Mouse (Mus musculus) MEL (cell line): ENCODE data around the gene Pomp. TPM values are rescaled to one million over a fixed set of nuclear protein-coding genes. Genes with fewer than 3 reads are reported as not detected.

ENCODE experiments used
- DNase-seq: peaks from one replicate; pipeline ENCODE4 v3.0.0; 2011; ENCODE audit warnings: low read depth, low spot score
- H3K27ac ChIP-seq: 2 replicates; pipeline ENCODE4 v1.5.1; 2012; ENCODE audit warnings: low read depth, mild to moderate bottlenecking, control low read depth, low read length, moderate library complexity; ENCODE audit not compliant: control insufficient read depth
- H3K27me3 ChIP-seq, 2 experiments: fragments of 150-350 bp in 1 of 2; sonication (generic) in 1 of 2; 2 replicates each; pipeline ENCODE4 v1.6.1; 2012; ENCODE audit warnings: low read length in 2 of 2, mild to moderate bottlenecking in 2 of 2, improper control_type of control experiment in 1 of 2, moderate library complexity in 1 of 2; ENCODE audit not compliant: insufficient read depth in 2 of 2, control insufficient read depth in 1 of 2
- H3K36me3 ChIP-seq, 2 experiments: 2 replicates each; pipeline ENCODE4 v1.6.1; 2012 to 2014; ENCODE audit warnings: low read length in 2 of 2, improper control_type of control experiment in 1 of 2, inconsistent platforms in 1 of 2, mild to moderate bottlenecking in 1 of 2; ENCODE audit not compliant: insufficient read depth in 2 of 2, control insufficient read depth in 1 of 2
- H3K4me1 ChIP-seq, 2 experiments: fragments of 150-350 bp in 1 of 2; sonication (generic) in 1 of 2; 2 replicates each; pipeline ENCODE4 v1.6.1; 2012; ENCODE audit warnings: low read length in 2 of 2, improper control_type of control experiment in 1 of 2, mild to moderate bottlenecking in 1 of 2; ENCODE audit not compliant: insufficient read depth in 2 of 2, control insufficient read depth in 1 of 2
- H3K4me3 ChIP-seq, 2 experiments: fragments of 150-350 bp in 1 of 2; sonication (generic) in 1 of 2; 2 replicates each; pipeline ENCODE4 v1.5.1; 2012; ENCODE audit warnings: low read depth in 2 of 2, low read length in 2 of 2, mild to moderate bottlenecking in 2 of 2, moderate library complexity in 2 of 2, control low read depth in 1 of 2, improper control_type of control experiment in 1 of 2; ENCODE audit not compliant: control insufficient read depth in 1 of 2, insufficient read depth in 1 of 2
- H3K79me2 ChIP-seq: 2 replicates; pipeline ENCODE4 v1.6.1; 2012; ENCODE audit warnings: mild to moderate bottlenecking, low read length, moderate library complexity; ENCODE audit not compliant: control insufficient read depth, poor library complexity, insufficient read depth
- H3K9ac ChIP-seq: 2 replicates; pipeline ENCODE4 v1.6.1; 2012; ENCODE audit warnings: low read depth, mild to moderate bottlenecking, control low read depth, low read length, moderate library complexity; ENCODE audit not compliant: control insufficient read depth, poor library complexity, severe bottlenecking
- H3K9me3 ChIP-seq: fragments of 150-350 bp; sonication (generic); replicated peaks from 2 replicates; pipeline ENCODE4 v1.6.1; 2012; ENCODE audit warnings: mild to moderate bottlenecking, low read length, improper control_type of control experiment, moderate library complexity; ENCODE audit not compliant: insufficient read depth
- BHLHE40 ChIP-seq: IDR thresholded peaks from 2 replicates; pipeline ENCODE4 v1.6.1; 2012; ENCODE audit warnings: low read depth, mild to moderate bottlenecking, inconsistent platforms, low read length, improper control_type of control experiment, borderline replicate concordance
- CHD1 ChIP-seq: IDR thresholded peaks from 2 replicates; pipeline ENCODE4 v1.6.1; 2012; ENCODE audit warnings: low read depth, mild to moderate bottlenecking, inconsistent platforms, low read length, improper control_type of control experiment
- E2F4 ChIP-seq: IDR thresholded peaks from 2 replicates; pipeline ENCODE4 v1.6.1; 2011; ENCODE audit warnings: low read depth, low read length, improper control_type of control experiment, borderline replicate concordance
- EP300 ChIP-seq, 2 experiments: IDR thresholded peaks; 2 replicates each; pipeline ENCODE4 v1.6.1; 2011; ENCODE audit warnings: improper control_type of control experiment in 2 of 2, low read length in 2 of 2, low read depth in 1 of 2, mild to moderate bottlenecking in 1 of 2
- GABPA ChIP-seq: IDR thresholded peaks from 2 replicates; pipeline ENCODE4 v1.6.1; 2012; ENCODE audit warnings: low read depth, mild to moderate bottlenecking, inconsistent platforms, low read length, improper control_type of control experiment, moderate library complexity
- HCFC1 ChIP-seq: IDR thresholded peaks from 2 replicates; pipeline ENCODE4 v1.6.1; 2012; ENCODE audit warnings: low read depth, mild to moderate bottlenecking, inconsistent platforms, low read length, improper control_type of control experiment, moderate library complexity
- MAFK ChIP-seq: IDR thresholded peaks from 2 replicates; pipeline ENCODE4 v1.6.1; 2011; ENCODE audit warnings: low read depth, mild to moderate bottlenecking, low read length, improper control_type of control experiment, borderline replicate concordance
- MAX ChIP-seq: IDR thresholded peaks from 2 replicates; pipeline ENCODE4 v1.6.1; 2011; ENCODE audit warnings: low read length, improper control_type of control experiment
- MAZ ChIP-seq: IDR thresholded peaks from 2 replicates; pipeline ENCODE4 v1.6.1; 2012; ENCODE audit warnings: low read depth, mild to moderate bottlenecking, inconsistent platforms, low read length, improper control_type of control experiment
- MEF2A ChIP-seq: IDR thresholded peaks from 2 replicates; pipeline ENCODE4 v1.6.1; 2014; ENCODE audit warnings: low read depth, mild to moderate bottlenecking, inconsistent platforms, low read length, improper control_type of control experiment; ENCODE audit not compliant: poor library complexity, insufficient replicate concordance, severe bottlenecking; ENCODE audit errors: extremely low read depth
- NELFE ChIP-seq: IDR thresholded peaks from 2 replicates; pipeline ENCODE4 v1.6.1; 2011; ENCODE audit warnings: low read depth, low read length, improper control_type of control experiment
- POLR2A ChIP-seq, 2 experiments: IDR thresholded peaks; 2 replicates each; pipeline ENCODE4 v1.6.1; 2011 to 2012; ENCODE audit warnings: low read length in 2 of 2, mild to moderate bottlenecking in 2 of 2, control low read depth in 1 of 2, improper control_type of control experiment in 1 of 2, low read depth in 1 of 2, moderate library complexity in 1 of 2; ENCODE audit not compliant: control insufficient read depth in 1 of 2, insufficient read depth in 1 of 2, poor library complexity in 1 of 2
- POLR2AphosphoS2 ChIP-seq: IDR thresholded peaks from 2 replicates; pipeline ENCODE4 v1.6.1; 2011; ENCODE audit warnings: low read length, improper control_type of control experiment
- RAD21 ChIP-seq: IDR thresholded peaks from 2 replicates; pipeline ENCODE4 v1.6.1; 2011; ENCODE audit warnings: mild to moderate bottlenecking, low read depth, low read length, improper control_type of control experiment
- SIN3A ChIP-seq: IDR thresholded peaks from 2 replicates; pipeline ENCODE4 v1.6.1; 2012; ENCODE audit warnings: low read length, improper control_type of control experiment, inconsistent platforms
- TCF12 ChIP-seq: IDR thresholded peaks from 2 replicates; pipeline ENCODE4 v1.6.1; 2014; ENCODE audit warnings: low read depth, mild to moderate bottlenecking, inconsistent platforms, low read length, improper control_type of control experiment, moderate library complexity
- UBTF ChIP-seq: IDR thresholded peaks from 2 replicates; pipeline ENCODE4 v1.6.1; 2012; ENCODE audit warnings: low read depth, mild to moderate bottlenecking, inconsistent platforms, low read length, improper control_type of control experiment, moderate library complexity, borderline replicate concordance; ENCODE audit not compliant: insufficient read depth
- ZC3H11A ChIP-seq: IDR thresholded peaks from 2 replicates; pipeline ENCODE4 v1.6.1; 2012; ENCODE audit warnings: low read depth, mild to moderate bottlenecking, inconsistent platforms, low read length, improper control_type of control experiment
- ZNF384 ChIP-seq: IDR thresholded peaks from 2 replicates; pipeline ENCODE4 v1.6.1; 2012; ENCODE audit warnings: low read depth, mild to moderate bottlenecking, inconsistent platforms, low read length, improper control_type of control experiment
- polyA plus RNA-seq, 2 experiments: library from polyadenylated mRNA; stranded (reverse) in 1 of 2; unstranded in 1 of 2; fragments of >175 nt in 1 of 2; fragments of >200 nt in 1 of 2; gene quantifications; 2 replicates each; pipeline versions ENCODE4 v1.2.1 to v1.2.4; 2012; ENCODE audit warnings: low replicate concordance in 2 of 2, low read depth in 1 of 2; ENCODE audit not compliant: insufficient read length in 2 of 2, insufficient read depth in 1 of 2, missing spikeins in 1 of 2
- total RNA-seq: library from RNA; depleted of rRNA; stranded (reverse); fragments of 300-350 nt; gene quantifications from 2 replicates; pipeline ENCODE4 v1.2.3, GENCODE M21; 2012; rRNA removed

Gene Pomp
- total and polyA plus RNA-seq, 3 experiments, result 348 to 500 TPM; not detected in 1

DNA sequence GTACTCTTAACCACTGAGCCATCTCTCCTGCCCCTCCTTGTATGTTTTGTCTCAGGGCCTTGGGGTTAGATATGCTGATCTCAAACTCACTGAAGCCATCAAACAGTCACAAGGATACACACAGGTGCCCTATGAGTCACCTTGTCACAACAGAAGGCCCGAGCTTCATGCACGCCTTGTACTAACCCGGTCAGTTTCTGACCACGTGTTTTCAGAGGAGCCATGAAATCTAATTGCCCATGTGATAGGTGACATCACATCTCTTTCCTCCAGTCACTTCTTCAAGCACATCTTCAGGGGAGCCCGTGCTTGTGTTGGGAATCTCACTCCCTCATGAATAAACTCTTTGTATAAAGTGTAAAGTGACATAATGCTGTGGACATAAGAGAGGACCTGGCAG, 64.4 kb downstream of the Pomp start:
- TF ChIP-seq MAZ (no peak), POLR2A (IDR thresholded peaks at IDR 0.05; ENCODE audit: control insufficient read depth in 1 of 2, insufficient read depth in 1 of 2, low read depth in 1 of 2, low read length in 2 of 2, poor library complexity in 1 of 2) (no peak), MAX (no peak), ZNF384 (no peak), EP300 (IDR thresholded peaks at IDR 0.05; ENCODE audit: low read depth in 1 of 2, low read length in 2 of 2) (no peak), NELFE (no peak), TCF12 (no peak), UBTF (no peak), SIN3A (no peak), MAFK (no peak), CHD1 (no peak), HCFC1 (no peak), ZC3H11A (no peak), GABPA (no peak), BHLHE40 (no peak), RAD21 (no peak), MEF2A (no peak), E2F4 (no peak), POLR2AphosphoS2 (no peak)
- TF ChIP-seq, all 39 proteins: peak for 0
- H3K4me1 ChIP-seq, result no peaks in the 10 kb centered on the region
- no peak for DNase-seq
- no peaks in the 10 kb centered on the region for H3K79me2 ChIP-seq
- no peaks in the 10 kb centered on the region for H3K27me3 ChIP-seq
- H3K27ac ChIP-seq, result no peak overlapping the region
- no peaks in the 10 kb centered on the region for H3K9me3 ChIP-seq
- H3K4me3 ChIP-seq, result no peak overlapping the region
- H3K9ac ChIP-seq, result no peak overlapping the region
- no peaks in the 10 kb centered on the region for H3K36me3 ChIP-seq

Other genes starting within 250 kb of the Pomp start
- gene Flt1, start 134.4 kb upstream of the Pomp start, total RNA-seq, result 0.08 TPM in 1 of 2 replicates, not detected in the other
- under 1 TPM in 1 of 2 experiments, not detected in 1; 0.03 TPM for gene Flt1, start 134.4 kb upstream of the Pomp start, polyA plus RNA-seq
- gene Slc46a3, start 34.4 kb downstream of the Pomp start, total RNA-seq, result 2.5 and 3.0 TPM in 2 replicates
- 1 to 10 TPM in 1 of 2 experiments, not detected in 1; 7.7 TPM for gene Slc46a3, start 34.4 kb downstream of the Pomp start, polyA plus RNA-seq
- gene Mtus2, start 96.9 kb downstream of the Pomp start, total RNA-seq, result 0.07 and 0.08 TPM in 2 replicates
- gene Mtus2, start 96.9 kb downstream of the Pomp start, polyA plus RNA-seq, result not detected